Mouse (Mus musculus) midbrain, postnatal 0 days (tissue): ENCODE measurements around the gene Ccm2l. TPM values are rescaled to one million over a fixed set of nuclear protein-coding genes. Genes with fewer than 3 reads are reported as not detected.

ENCODE experiments used
- ATAC-seq: fragments of 200-750 bp; cut with Nextera tagmentation; 2 replicates; pipeline ENCODE4 v1.8.0; 2017; ENCODE audit warnings: moderate number of reproducible peaks, mild to moderate bottlenecking, moderate TSS enrichment, moderate library complexity; ENCODE audit not compliant: low FRiP score
- DNase-seq: peaks from one replicate; pipeline ENCODE4 v3.0.0-alpha.2; 2015; ENCODE audit warnings: low spot score
- H3K27ac ChIP-seq: fragments of 300-500 bp; sonication (generic); 2 replicates; pipeline ENCODE4 v1.5.1; 2014; ENCODE audit warnings: low read depth, mild to moderate bottlenecking, low read length, mixed read lengths
- H3K27me3 ChIP-seq: fragments of 300-500 bp; sonication (generic); 2 replicates; pipeline ENCODE4 v1.6.1; 2014; ENCODE audit warnings: low read length, control low read depth, mixed read lengths; ENCODE audit not compliant: insufficient read depth
- H3K36me3 ChIP-seq: fragments of 300-500 bp; sonication (generic); 2 replicates; pipeline ENCODE4 v1.6.1; 2014; ENCODE audit warnings: low read length, control low read depth, mixed read lengths; ENCODE audit not compliant: insufficient read depth
- H3K4me1 ChIP-seq: fragments of 300-500 bp; sonication (generic); 2 replicates; pipeline ENCODE4 v1.6.1; 2014; ENCODE audit warnings: mild to moderate bottlenecking, control low read depth, antibody characterized with exemption, low read length, mixed read lengths; ENCODE audit not compliant: insufficient read depth
- H3K4me2 ChIP-seq: fragments of 300-500 bp; sonication (generic); 2 replicates; pipeline ENCODE4 v1.6.1; 2014; ENCODE audit warnings: low read depth, mild to moderate bottlenecking, low read length, mixed read lengths; ENCODE audit not compliant: poor library complexity, severe bottlenecking
- H3K4me3 ChIP-seq: fragments of 300-500 bp; sonication (generic); 2 replicates; pipeline ENCODE4 v1.5.1; 2014; ENCODE audit warnings: low read depth, mild to moderate bottlenecking, low read length, moderate library complexity
- H3K9ac ChIP-seq: fragments of 300-500 bp; sonication (generic); replicated peaks from 2 replicates; pipeline ENCODE4 v1.6.1; 2014; ENCODE audit warnings: mild to moderate bottlenecking, low read length, moderate library complexity, mixed read lengths; ENCODE audit not compliant: poor library complexity, severe bottlenecking
- H3K9me3 ChIP-seq: fragments of 300-500 bp; sonication (generic); 2 replicates; pipeline ENCODE4 v1.6.1; 2016; ENCODE audit warnings: low read length, control low read depth
- CTCF ChIP-seq: IDR thresholded peaks from 2 replicates; pipeline ENCODE4 v1.5.1; 2016; ENCODE audit warnings: antibody characterized with exemption, mild to moderate bottlenecking
- WGBS: fragments of 180-500 bp; shearing (Covaris S2); extraction: QIAGEN DNeasy Blood & Tissue Kit; methylation state at CpG from one replicate; pipeline ENCODE4 v1.1.7; 2014; 5-methylcytosine and 5-hydroxymethylcytosine counted together
- polyA plus RNA-seq: library from polyadenylated mRNA; unstranded; fragments of >200 nt; fragmentation: Nextera tagmentation; extraction: Ambion mirVana; gene quantifications from 2 replicates; pipeline ENCODE4 v1.2.1, GENCODE M21; 2015
- total RNA-seq: library from RNA; depleted of rRNA; stranded (reverse); fragments of >200 nt; gene quantifications from 2 replicates; pipeline ENCODE4 v1.2.3, GENCODE M21; 2014

Gene Ccm2l
- total and polyA plus RNA-seq, 2 experiments from 2014 or later: 1.1 to 4.5 TPM

DNA sequence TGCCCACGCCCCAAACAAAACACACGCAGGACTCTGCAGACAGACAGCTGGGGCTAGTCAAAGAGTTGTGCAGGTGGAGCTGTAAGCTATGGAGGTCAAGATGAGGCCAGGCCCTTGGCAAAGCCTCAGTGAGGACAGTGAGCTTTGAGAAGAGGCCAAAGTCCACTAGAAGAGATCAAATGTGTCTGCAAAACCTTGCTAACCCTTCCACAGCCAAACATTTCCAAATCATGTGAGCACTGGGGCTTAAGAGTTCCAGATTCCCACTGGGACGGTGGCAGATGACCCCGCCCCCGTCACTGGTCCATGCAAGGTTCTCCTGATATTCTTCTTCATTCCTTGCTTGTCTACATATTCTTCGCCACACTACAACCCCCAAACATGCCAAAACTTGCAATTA is 16.1 kb downstream of the Ccm2l start:
- Histone ChIP-seq H3K4me2 (no peak overlapping the region), H3K4me1 (no peaks in the 10 kb centered on the region), H3K36me3 (no peaks in the 10 kb centered on the region), H3K9me3 (no peaks in the 10 kb centered on the region), H3K4me3 (no peak overlapping the region), H3K27ac (no peak overlapping the region), H3K27me3 (no peaks in the 10 kb centered on the region), H3K9ac (no peak overlapping the region)
- 83% methylated on average over 6 of the region's 6 CpGs for WGBS
- no peak for ATAC-seq
- no peak for TF ChIP-seq CTCF
- DNase-seq: no peak

GRCm38 (mm10) chr2:153083275-153083674 is 17.5 kb downstream of the Ccm2l start:
- Histone ChIP-seq H3K4me2 (no peak overlapping the region), H3K9me3 (no peaks in the 10 kb centered on the region), H3K9ac (no peak overlapping the region), H3K27me3 (no peaks in the 10 kb centered on the region), H3K4me1 (no peaks in the 10 kb centered on the region), H3K27ac (no peak overlapping the region), H3K36me3 (no peaks in the 10 kb centered on the region), H3K4me3 (no peak overlapping the region)
- no peak for ATAC-seq
- DNase-seq: no peak
- TF ChIP-seq CTCF: no peak
- 88% methylated on average over 8 of the region's 8 CpGs for WGBS

- 80% methylated on average over 4 of the region's 4 CpGs for WGBS
- TF ChIP-seq CTCF: no peak
- Histone ChIP-seq H3K4me3 (no peak overlapping the region), H3K36me3 (no peaks in the 10 kb centered on the region), H3K27me3 (no peaks in the 10 kb centered on the region), H3K9ac (no peak overlapping the region), H3K4me2 (no peak overlapping the region), H3K27ac (no peak overlapping the region), H3K9me3 (no peaks in the 10 kb centered on the region), H3K4me1 (no peaks in the 10 kb centered on the region)
- ATAC-seq (no peak), DNase-seq (no peak)
Observed at GRCm38 (mm10) chr2:153083824-153084223, 18.1 kb downstream of the Ccm2l start.

GRCm38 (mm10) chr2:153084261-153084976 is 18.7 kb downstream of the Ccm2l start:
- no peaks in the 10 kb centered on the region for H3K27me3 ChIP-seq
- no peaks in the 10 kb centered on the region for H3K36me3 ChIP-seq
- ATAC-seq (no peak), DNase-seq (no peak)
- H3K4me1 ChIP-seq: no peaks in the 10 kb centered on the region
- no peak overlapping the region for H3K27ac ChIP-seq
- H3K9me3 ChIP-seq: no peaks in the 10 kb centered on the region
- no peak overlapping the region for H3K4me2 ChIP-seq
- TF ChIP-seq CTCF: no peak
- no peak overlapping the region for H3K4me3 ChIP-seq
- H3K9ac ChIP-seq: no peak overlapping the region
- WGBS: 62% methylated on average over 7 of the region's 7 CpGs

DNA sequence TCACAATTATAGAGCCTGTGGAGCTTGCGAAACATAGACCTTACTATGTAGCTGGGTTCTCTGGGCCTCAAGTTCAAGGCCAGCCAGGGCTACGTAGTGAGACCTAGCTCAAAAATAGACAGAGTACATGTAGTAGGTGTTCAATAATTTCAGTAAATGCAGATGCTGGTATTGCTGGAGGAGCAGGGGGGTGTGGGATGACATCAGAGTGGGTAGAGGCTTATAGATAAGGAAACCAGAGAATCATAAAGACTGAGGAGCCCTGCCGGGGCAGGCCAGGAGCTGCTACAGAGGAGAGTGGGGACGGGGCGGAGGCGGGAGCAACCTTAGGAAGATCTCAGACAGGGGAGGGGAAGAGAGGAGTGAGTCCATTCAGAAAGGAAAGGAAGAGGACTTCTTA is 19.8 kb downstream of the Ccm2l start:
- H3K9me3 ChIP-seq: no peaks in the 10 kb centered on the region
- H3K4me1 ChIP-seq: no peaks in the 10 kb centered on the region
- H3K9ac ChIP-seq: no peak overlapping the region
- no peak overlapping the region for H3K27ac ChIP-seq
- TF ChIP-seq CTCF: no peak
- H3K27me3 ChIP-seq: no peaks in the 10 kb centered on the region
- no peak for ATAC-seq
- H3K4me3 ChIP-seq: no peak overlapping the region
- no peak for DNase-seq
- no peaks in the 10 kb centered on the region for H3K36me3 ChIP-seq
- WGBS: 90% methylated on average over 6 of the region's 6 CpGs
- no peak overlapping the region for H3K4me2 ChIP-seq

- no peaks in the 10 kb centered on the region for H3K9me3 ChIP-seq
- no peak for TF ChIP-seq CTCF
- 86% methylated on average over 4 of the region's 4 CpGs for WGBS
- DNase-seq (no peak), ATAC-seq (no peak)
- H3K9ac ChIP-seq: no peak overlapping the region
- H3K4me2 ChIP-seq: no peak overlapping the region
- no peaks in the 10 kb centered on the region for H3K36me3 ChIP-seq
- H3K27ac ChIP-seq: no peak overlapping the region
- H3K4me1 ChIP-seq: no peaks in the 10 kb centered on the region
- no peak overlapping the region for H3K4me3 ChIP-seq
- H3K27me3 ChIP-seq: no peaks in the 10 kb centered on the region
Observed at GRCm38 (mm10) chr2:153086166-153086565, 20.4 kb downstream of the Ccm2l start.
